Mouse (Mus musculus): ENCODE measurements around the gene Atoh8.

Atoh8 gene

GRCm38 (mm10) chr6:72254588-72255075 is 19.3 kb upstream of the Atoh8 start:
- in situ Hi-C loops (cut with MboI, MseI), result no loop called here

- in situ Hi-C loops (cut with MboI, MseI), result no loop called here
Measured at GRCm38 (mm10) chr6:72253911-72254587, 18.7 kb upstream of the Atoh8 start.

GRCm38 (mm10) chr6:72253168-72253567 is 17.8 kb upstream of the Atoh8 start:
- in situ Hi-C loops (cut with MboI, MseI), result no loop called here

GRCm38 (mm10) chr6:72252433-72252832 is 17.1 kb upstream of the Atoh8 start:
- in situ Hi-C loops (cut with MboI, MseI), result no loop called here

DNA sequence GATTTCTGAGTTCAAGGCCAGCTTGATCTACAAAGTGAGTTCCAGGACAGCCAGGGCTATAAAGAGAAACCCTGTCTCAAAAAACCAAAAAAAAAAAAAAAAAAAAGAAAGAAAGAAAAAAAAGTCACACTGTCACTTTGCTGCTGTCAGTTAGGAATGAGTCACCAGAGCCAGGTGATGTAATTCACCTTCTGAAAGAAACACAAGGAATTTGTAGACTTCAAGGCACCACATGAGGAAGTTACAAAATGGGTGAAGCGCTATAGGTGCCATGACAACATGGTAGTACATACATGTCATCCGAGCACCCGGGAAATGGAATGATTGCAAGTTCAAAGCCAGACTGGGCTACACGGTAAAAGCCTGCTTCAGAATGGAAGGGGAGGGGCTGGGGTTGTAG is 14.6 kb upstream of the Atoh8 start:
- in situ Hi-C loops (cut with MboI, MseI), result no loop called here

DNA sequence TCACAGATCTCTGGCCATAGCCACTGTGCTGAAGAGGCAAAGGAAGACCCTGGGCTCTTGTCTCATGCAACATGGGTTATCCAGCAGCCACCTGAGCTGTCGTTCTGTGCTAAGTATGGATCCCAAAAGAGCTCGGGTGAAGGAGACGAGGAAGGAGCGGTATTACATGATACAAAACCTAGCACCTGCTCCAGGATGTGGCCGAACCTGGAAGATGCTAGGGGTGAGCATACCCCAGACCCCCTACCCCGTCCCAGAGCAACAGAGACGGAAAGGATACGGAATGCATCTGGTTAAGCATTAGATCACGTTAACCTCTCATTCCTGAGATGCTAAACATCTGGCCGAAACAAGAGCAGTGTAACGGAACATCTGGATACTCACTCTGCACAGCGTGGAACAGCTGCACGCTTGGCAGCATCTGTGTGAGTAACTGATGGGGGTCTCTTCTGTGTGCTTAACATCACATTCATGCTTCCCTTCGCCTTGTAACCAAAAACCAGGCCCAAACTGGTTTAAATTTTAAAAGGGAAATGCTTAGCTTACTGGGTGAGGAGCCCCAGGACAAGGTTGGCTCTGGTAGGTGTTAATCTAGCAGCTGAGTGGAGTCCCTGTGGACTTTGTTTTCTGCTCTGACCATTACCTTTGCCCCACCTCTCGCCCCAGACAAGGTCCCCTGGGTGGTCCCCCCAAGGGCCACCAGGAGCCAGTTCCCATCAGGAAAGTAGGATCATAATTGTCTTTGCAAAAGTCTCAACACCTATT is 13.0 kb upstream of the Atoh8 start:
- in situ Hi-C loops (cut with MboI, MseI), result no loop called here

GRCm38 (mm10) chr6:72246303-72246702 is 10.9 kb upstream of the Atoh8 start:
- in situ Hi-C loops (cut with MboI, MseI), result no loop called here

DNA sequence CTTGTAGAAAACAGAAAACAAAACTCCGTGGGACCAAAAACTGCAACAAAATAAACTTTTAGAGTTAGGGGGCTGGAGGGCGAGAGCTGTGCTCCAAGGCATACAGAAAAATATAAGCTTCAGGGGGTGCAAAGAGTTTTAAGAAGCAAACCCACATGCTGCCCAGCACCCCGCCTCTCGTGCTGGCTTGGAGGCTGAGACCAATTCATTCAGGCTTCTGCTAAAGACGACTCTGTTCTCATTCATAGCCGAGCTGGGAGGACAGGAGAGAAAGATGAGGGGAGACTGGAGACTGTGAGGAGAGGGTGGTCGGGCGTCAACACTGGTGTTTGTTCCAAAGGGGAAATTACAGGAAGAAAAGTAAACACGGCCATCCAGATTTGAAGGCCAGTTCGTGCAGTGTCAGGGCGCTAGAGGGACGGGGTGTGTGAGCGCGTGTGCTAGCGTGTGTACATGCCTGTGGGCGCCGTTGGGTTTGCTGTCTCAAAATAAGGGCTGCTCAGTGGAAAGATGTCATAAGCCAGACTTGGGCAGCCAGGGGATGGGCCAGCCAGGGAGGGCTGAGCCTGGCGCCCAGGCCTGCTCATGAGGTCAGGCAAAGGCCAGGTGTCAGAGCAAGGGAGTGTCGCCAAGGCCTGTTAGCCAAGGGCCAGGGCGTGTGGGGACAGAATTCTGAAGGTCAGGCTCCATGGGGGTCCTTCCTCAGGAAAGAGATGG is 9.3 kb upstream of the Atoh8 start:
- in situ Hi-C loops (cut with MboI, MseI), result no loop called here

- in situ Hi-C loops (cut with MboI, MseI), result no loop called here
Measured at GRCm38 (mm10) chr6:72244144-72244549, 8.8 kb upstream of the Atoh8 start.

DNA sequence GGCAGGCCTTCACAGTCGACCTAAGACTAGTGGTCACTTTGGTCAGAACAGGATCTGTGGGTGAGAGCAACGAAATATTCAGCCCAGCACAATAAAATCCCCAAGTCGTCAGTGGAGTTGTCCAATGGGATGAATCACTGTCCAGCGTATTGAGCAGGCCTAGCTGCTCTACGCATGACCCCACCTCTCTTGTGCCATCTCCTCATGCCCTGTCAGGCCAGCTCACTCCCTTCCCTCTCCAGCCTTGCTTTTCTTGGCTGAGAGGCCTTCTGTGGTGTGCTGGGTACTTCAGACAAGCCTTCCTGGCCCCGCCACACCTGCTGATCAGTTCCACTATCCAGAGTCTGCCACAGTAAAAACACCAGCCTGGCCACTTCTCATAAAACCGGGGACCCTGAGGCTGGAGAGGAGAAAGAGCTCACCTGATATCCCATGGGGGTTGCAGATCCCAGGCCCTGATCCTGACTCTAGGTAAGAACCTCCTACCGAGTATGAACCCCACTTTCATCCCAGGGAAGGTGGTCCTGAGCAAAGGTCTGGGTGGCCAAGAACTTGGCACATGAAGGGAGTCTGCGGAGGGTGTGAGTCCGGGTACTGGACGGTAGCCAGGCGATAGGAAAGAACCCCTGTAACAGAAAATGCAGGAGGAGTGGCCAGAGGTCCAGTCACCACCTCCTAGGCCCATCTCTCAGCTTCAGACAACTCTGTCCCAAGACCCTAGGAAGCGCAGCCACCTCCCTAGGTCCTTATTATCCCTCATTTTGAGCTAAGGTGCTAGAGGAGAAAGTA is 7.3 kb upstream of the Atoh8 start:
- in situ Hi-C loops (cut with MboI, MseI), result no loop called here

GRCm38 (mm10) chr6:72241843-72242154 is 6.4 kb upstream of the Atoh8 start:
- in situ Hi-C loops (cut with MboI, MseI), result no loop called here

GRCm38 (mm10) chr6:72241133-72241842 is 5.9 kb upstream of the Atoh8 start:
- in situ Hi-C loops (cut with MboI, MseI), result no loop called here

GRCm38 (mm10) chr6:72240042-72240441 is 4.7 kb upstream of the Atoh8 start:
- in situ Hi-C loops (cut with MboI, MseI), result no loop called here

DNA sequence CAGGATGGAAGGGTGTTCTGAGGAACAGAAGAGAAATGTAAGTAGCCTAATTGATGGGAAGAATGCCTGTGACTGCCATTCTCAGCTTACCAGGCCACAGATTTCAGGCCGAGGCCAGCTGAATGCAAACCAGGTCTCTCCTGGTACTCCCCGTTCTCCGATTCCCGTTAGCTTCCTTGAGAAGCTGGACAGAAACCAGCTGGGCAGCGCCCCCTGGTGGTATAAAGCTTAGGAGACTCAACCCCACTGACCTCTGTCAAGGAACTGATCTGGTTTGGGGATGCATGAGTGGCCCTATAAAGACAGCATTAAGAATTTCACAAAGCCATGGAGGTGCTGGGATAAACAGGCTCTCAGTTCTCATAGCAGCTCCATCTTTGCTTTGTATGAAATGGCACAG is 1.7 kb upstream of the Atoh8 start:
- in situ Hi-C loops (cut with MboI, MseI), result loop anchor here (5.0 to 10.0 kb wide), 2 partner anchors 50 to 52 kb away; no protein-coding TSS in a partner anchor

- in situ Hi-C loops (cut with MboI, MseI), result loop anchor here (5.0 to 10.0 kb wide), 2 partner anchors 49 to 51 kb away; no protein-coding TSS in a partner anchor
Measured at GRCm38 (mm10) chr6:72235807-72236407, 530 bp upstream of the Atoh8 start.

GRCm38 (mm10) chr6:72234372-72235097 is 842 bp downstream of the Atoh8 start:
- in situ Hi-C loops (cut with MboI, MseI), result loop anchor here (5.0 to 10.0 kb wide), 2 partner anchors 47 to 50 kb away; no protein-coding TSS in a partner anchor

DNA sequence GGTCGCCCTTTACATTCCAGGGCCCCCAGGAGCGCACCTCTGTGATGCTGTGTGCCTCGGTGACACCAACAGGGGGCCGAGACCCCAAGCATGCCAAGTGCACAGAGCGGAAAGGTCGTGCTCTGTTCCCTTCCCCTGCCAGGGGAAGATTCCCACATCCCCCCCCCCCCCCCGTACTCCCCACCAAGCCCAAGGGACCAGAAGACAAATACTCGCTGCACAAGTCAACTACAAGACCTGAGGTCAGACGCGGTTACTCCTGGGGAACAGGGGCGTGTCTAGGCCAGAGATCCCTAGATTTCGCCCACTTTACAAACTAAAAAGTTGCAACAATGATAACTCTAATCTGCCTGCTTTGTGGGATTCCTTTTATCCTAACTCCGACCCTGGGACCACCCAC is 1.4 kb downstream of the Atoh8 start:
- in situ Hi-C loops (cut with MboI, MseI), result loop anchor here in 1 of 2 experiments (10.0 kb wide), 1 partner anchor 49 kb away; no protein-coding TSS in a partner anchor

- in situ Hi-C loops (cut with MboI, MseI), result loop anchor here in 1 of 2 experiments (10.0 kb wide), 1 partner anchor 48 kb away; no protein-coding TSS in a partner anchor
Measured at GRCm38 (mm10) chr6:72232870-72233269, 2.5 kb downstream of the Atoh8 start.

DNA sequence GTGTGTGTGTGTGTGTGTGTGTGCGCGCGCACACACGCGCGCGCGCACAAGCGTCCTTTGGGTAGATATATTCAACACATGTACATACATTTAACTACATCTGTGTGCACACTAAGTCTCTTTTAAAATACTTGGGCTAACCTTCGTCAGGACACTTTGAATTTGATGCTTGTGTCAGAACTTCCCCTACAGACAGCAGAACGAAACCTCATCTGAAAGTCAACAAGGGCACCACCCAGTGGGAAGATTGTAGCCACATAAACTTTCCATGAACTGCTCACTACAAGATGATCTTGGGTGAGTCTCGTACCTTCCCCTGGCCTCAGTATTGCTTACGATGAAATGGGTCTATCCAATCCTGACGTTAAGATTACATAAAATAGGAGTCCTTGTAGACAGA is 3.0 kb downstream of the Atoh8 start:
- in situ Hi-C loops (cut with MboI, MseI), result loop anchor here in 1 of 2 experiments (10.0 kb wide), 1 partner anchor 48 kb away; no protein-coding TSS in a partner anchor

Data from T-helper 17 cell (primary cell).